Mouse (Mus musculus): ENCODE measurements around the gene Pard6b.

Pard6b gene

GRCm38 (mm10) chr2:168137161-168137560 lies 56.4 kb downstream of the Pard6b start:
- no peak for DNase-seq (ENCODE audit: low spot score)

GRCm38 (mm10) chr2:168143794-168144193 lies 63.0 kb downstream of the Pard6b start:
- no peak for DNase-seq (ENCODE audit: low spot score)

GRCm38 (mm10) chr2:168145437-168145836 lies 64.6 kb downstream of the Pard6b start:
- no peak for DNase-seq (ENCODE audit: low spot score)

- no peak for DNase-seq (ENCODE audit: low spot score)
Observed at GRCm38 (mm10) chr2:168147722-168148432, 67.1 kb downstream of the Pard6b start.

- DNase-seq (ENCODE audit: low spot score): no peak
Observed at GRCm38 (mm10) chr2:168149241-168149640, 68.4 kb downstream of the Pard6b start.

All from urinary bladder, postnatal 25 days (tissue).